ENCODE assay signal across 12 mouse cellular contexts in the genomic region with DNA sequence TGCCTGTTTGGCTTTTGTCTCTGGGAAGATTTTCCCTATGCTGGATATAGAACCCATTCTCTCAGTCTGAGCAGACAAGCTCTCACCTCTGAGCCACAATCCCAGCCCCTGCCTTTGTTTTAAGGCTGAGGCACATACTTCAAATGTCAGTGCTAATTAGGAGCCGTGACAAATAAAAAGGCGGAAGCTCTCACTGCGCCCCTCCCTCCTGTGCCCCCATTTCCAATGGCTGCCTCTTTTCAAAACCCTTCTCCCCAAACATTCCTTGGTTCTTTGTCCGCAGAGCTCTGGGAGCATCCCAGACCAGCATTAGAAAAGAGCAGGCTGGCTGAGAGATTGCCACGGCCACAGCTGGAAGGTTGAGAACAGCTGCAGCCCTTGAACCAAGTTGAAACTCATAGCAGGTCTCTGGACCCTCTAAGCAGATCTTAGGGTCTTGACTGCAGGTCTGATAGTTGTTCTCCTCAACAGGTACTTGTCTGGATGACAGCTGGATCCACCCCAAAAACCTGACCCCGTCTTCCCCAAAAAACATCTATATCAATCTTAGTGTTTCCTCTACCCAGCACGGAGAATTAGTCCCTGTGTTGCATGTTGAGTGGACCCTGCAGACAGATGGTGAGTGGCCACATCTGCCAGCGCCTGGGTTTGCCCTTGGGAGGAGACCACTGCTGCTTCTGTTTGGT. TPM values are rescaled to one million over a fixed set of nuclear protein-coding genes. Genes with fewer than 3 reads are reported as not detected.
DNase-seq lines count a peak whose midpoint lies in the region; ATAC-seq and TF ChIP-seq lines count a peak whose summit lies in the region.
"Had no signal": no experiment of that assay in that cellular context is flagged by ENCODE, and none has a peak within 500 bp of the region (broad histone marks: within the 10 kb centered on the region; RNA-seq: fewer than 3 reads in every experiment).

No protein-coding gene starts in this region.

- WGBS in heart, embryonic 11.5 days (ENCODE audit: insufficient replicate concordance), result 43% methylated on average over 8 of the region's 8 CpGs
- 71% methylated on average over 8 of the region's 8 CpGs for WGBS in heart, adult 2 months
- 19% methylated on average over 8 of the region's 8 CpGs for WGBS in forebrain, embryonic 11.5 days
- WGBS in macrophage (ENCODE audit: missing documents), result 49% methylated on average over 8 of the region's 8 CpGs

- no peak overlapping the region for H3K4me3 ChIP-seq in heart, embryonic 11.5 days (ENCODE audit: low read depth, low read length)
- no peak overlapping the region for H3K4me3 ChIP-seq in heart, adult 2 months
- H3K4me3 ChIP-seq in forebrain, embryonic 11.5 days (ENCODE audit: low read depth, low read length), result no peak overlapping the region
- H3K4me3 ChIP-seq in macrophage (ENCODE audit: inconsistent target), result no peak overlapping the region
- H3K4me3 ChIP-seq: erythroblast, embryonic 14.5 days had no signal

- no peak overlapping the region for H3K9ac ChIP-seq in heart, embryonic 11.5 days (ENCODE audit: low read depth, low read length)
- H3K9ac ChIP-seq in heart, adult 2 months (ENCODE audit: low read depth, low read length), result no peak overlapping the region
- H3K9ac ChIP-seq in forebrain, embryonic 11.5 days (ENCODE audit: low read length), result peak overlapping the region; percentile 12; the same call in 1 of the 2 replicates

- H3K79me2 ChIP-seq in heart, adult 2 months (replicated peaks; ENCODE audit: control insufficient read depth, insufficient read depth, low read length), result no peaks in the 10 kb centered on the region
- peaks cover 61% of the 10 kb centered on the region for H3K79me2 ChIP-seq in macrophage (ENCODE audit: inconsistent target)

- peaks cover 29% of the 10 kb centered on the region for H3K4me1 ChIP-seq in heart, embryonic 11.5 days (ENCODE audit: control insufficient read depth, insufficient read depth, low read length)
- H3K4me1 ChIP-seq in heart, adult 2 months (ENCODE audit: control insufficient read depth, insufficient read depth, low read length), result peaks cover 11% of the 10 kb centered on the region
- H3K4me1 ChIP-seq in forebrain, embryonic 11.5 days (replicated peaks; ENCODE audit: control insufficient read depth, insufficient read depth, low read length), result peaks cover 17% of the 10 kb centered on the region

- no peaks in the 10 kb centered on the region for H3K9me3 ChIP-seq in heart, embryonic 11.5 days (replicated peaks; ENCODE audit: control insufficient read depth, low read length)
- H3K9me3 ChIP-seq in forebrain, embryonic 11.5 days (ENCODE audit: control insufficient read depth, low read length), result no peaks in the 10 kb centered on the region

- no peak for TF ChIP-seq EP300 in heart, adult 2 months (IDR thresholded peaks at IDR 0.05; ENCODE audit: insufficient read depth, low read depth, low read length)

- H3K36me3 ChIP-seq in heart, embryonic 11.5 days (ENCODE audit: control insufficient read depth, insufficient read depth, low read length), result no peaks in the 10 kb centered on the region
- H3K36me3 ChIP-seq in heart, adult 2 months (ENCODE audit: control insufficient read depth, insufficient read depth, low read length), result no peaks in the 10 kb centered on the region
- H3K36me3 ChIP-seq in forebrain, embryonic 11.5 days (ENCODE audit: control insufficient read depth, insufficient read depth, low read length), result no peaks in the 10 kb centered on the region
- H3K36me3 ChIP-seq in macrophage (ENCODE audit: inconsistent target), result peaks cover 23% of the 10 kb centered on the region

- no peaks in the 10 kb centered on the region for H3K27me3 ChIP-seq in heart, embryonic 11.5 days (ENCODE audit: control insufficient read depth, insufficient read depth, low read length)
- H3K27me3 ChIP-seq in heart, adult 2 months (ENCODE audit: control insufficient read depth, insufficient read depth, low read length), result no peaks in the 10 kb centered on the region
- H3K27me3 ChIP-seq in forebrain, embryonic 11.5 days (ENCODE audit: control insufficient read depth, insufficient read depth, low read length), result no peaks in the 10 kb centered on the region
- H3K27me3 ChIP-seq: Patski had no signal

- no peak for TF ChIP-seq CTCF in heart, adult 2 months (IDR thresholded peaks at IDR 0.05)

- H3K27ac ChIP-seq in heart, embryonic 11.5 days (ENCODE audit: low read depth, low read length), result peak overlapping the region; percentile 32
- no peak overlapping the region for H3K27ac ChIP-seq in heart, adult 2 months
- peak overlapping the region; percentile 68 for H3K27ac ChIP-seq in forebrain, embryonic 11.5 days (ENCODE audit: low read depth, low read length)
- H3K27ac ChIP-seq in macrophage, result peak overlapping the region; percentile 65
- H3K27ac ChIP-seq: kidney, postnatal 0 days had no signal

- no peak overlapping the region for H3K4me2 ChIP-seq in heart, embryonic 11.5 days
- H3K4me2 ChIP-seq in forebrain, embryonic 11.5 days (ENCODE audit: low read depth, low read length, severe bottlenecking), result peak overlapping the region; percentile 28; the same call in 1 of the 2 replicates

- intact Hi-C loops in heart, adult 2 months (cut with DNase I), result no loop called here

- no peak for DNase-seq in heart, adult 2 months
- peak; percentile 87 for DNase-seq in Muller cell, postnatal 12 days (ENCODE audit: inconsistent ontology term)
- DNase-seq in forebrain, embryonic 11.5 days (ENCODE audit: low spot score), result no peak
- DNase-seq in ovary, adult 18-20 months (ENCODE audit: low spot score), result no peak
- DNase-seq in adrenal gland, adult 18-20 months (ENCODE audit: low spot score in 2 of 2), result no peak
- DNase-seq in natural killer cell, adult 2 months (ENCODE audit: low spot score in 2 of 2), result no peak
- DNase-seq: right cerebral cortex, postnatal 25 days had no signal

- no peak for ATAC-seq in heart, embryonic 11.5 days (replicated peaks; ENCODE audit: insufficient number of reproducible peaks, low FRiP score, low TSS enrichment)
- ATAC-seq in forebrain, embryonic 11.5 days (replicated peaks; ENCODE audit: low FRiP score), result peak; percentile 66
- ATAC-seq: Patski had no signal

- TF ChIP-seq POLR2A in heart, adult 2 months (IDR thresholded peaks at IDR 0.05; ENCODE audit: insufficient read depth, low read depth, low read length), result no peak

RNA-seq across cellular contexts. Expression of gene Il17ra, which starts 9.6 kb away (rescaled TPM):
- 1.9 and 4.2 TPM in 2 replicates for polyA plus RNA-seq in heart, embryonic 11.5 days (2014; fragmentation: Nextera tagmentation; extraction: Ambion mirVana)
- 1 to 10 TPM; 2.1 to 2.4 TPM for total RNA-seq in heart, adult 2 months (2021)
- polyA plus RNA-seq in heart, adult 2 months (2012; rRNA removed), result 5.4 and 5.9 TPM in 2 replicates
- 2.6 and 3.6 TPM in 2 replicates for polyA plus RNA-seq in forebrain, embryonic 11.5 days (2014; fragmentation: Nextera tagmentation; extraction: Ambion mirVana)
- total RNA-seq in macrophage (2018; cell fraction: chromatin; rRNA removed), result 100 to 1,000 TPM in 9 of 26 experiments, 10 to 100 TPM in 17; 16.1 to 338 (median 55.1) TPM
- total RNA-seq in macrophage (2018; cell fraction: cytosol; rRNA removed), result 100 to 1,000 TPM in 2 of 26 experiments, 10 to 100 TPM in 22, 1 to 10 TPM in 2; 6.7 to 150 (median 15.3) TPM
- total RNA-seq in macrophage (2018; cell fraction: nucleus; rRNA removed), result 100 to 1,000 TPM in 9 of 26 experiments, 10 to 100 TPM in 17; 22.5 to 279 (median 75.0) TPM
- polyA plus RNA-seq in macrophage (2018), result 11.0 to 16.8 TPM (median 11.8 TPM) in 3 replicates
- total RNA-seq in adrenal gland, adult 18-20 months (2021), result 10 to 100 TPM in 1 of 2 experiments, 1 to 10 TPM in 1; 8.5 to 10.3 TPM

RNA-seq across cellular contexts. Expression of gene Tmem121b, which starts 21.0 kb away (rescaled TPM):
- polyA plus RNA-seq in heart, embryonic 11.5 days (2014; fragmentation: Nextera tagmentation; extraction: Ambion mirVana), result 0.04 and 0.09 TPM in 2 replicates
- not detected for total RNA-seq in heart, adult 2 months (2021)
- not detected in 2 replicates for polyA plus RNA-seq in heart, adult 2 months (2012; rRNA removed)
- polyA plus RNA-seq in forebrain, embryonic 11.5 days (2014; fragmentation: Nextera tagmentation; extraction: Ambion mirVana), result 1.1 and 1.4 TPM in 2 replicates
- total RNA-seq in macrophage (2018; cell fraction: chromatin; rRNA removed), result under 1 TPM in 2 of 26 experiments, not detected in 24; 0.16 to 0.17 TPM
- under 1 TPM in 8 of 26 experiments, not detected in 18; 0.03 to 0.05 (median 0.05) TPM for total RNA-seq in macrophage (2018; cell fraction: cytosol; rRNA removed)
- under 1 TPM in 7 of 26 experiments, not detected in 19; 0.06 to 0.34 (median 0.16) TPM for total RNA-seq in macrophage (2018; cell fraction: nucleus; rRNA removed)
- not detected in 3 replicates for polyA plus RNA-seq in macrophage (2018)
- under 1 TPM in 1 of 2 experiments, not detected in 1; 0.10 TPM for total RNA-seq in adrenal gland, adult 18-20 months (2021)
- polyA plus RNA-seq: erythroblast, embryonic 14.5 days had no signal

RNA-seq across cellular contexts. Expression of gene Hdhd5, which starts 58.5 kb away (rescaled TPM):
- 13.2 and 17.5 TPM in 2 replicates for polyA plus RNA-seq in heart, embryonic 11.5 days (2014; fragmentation: Nextera tagmentation; extraction: Ambion mirVana)
- 10 to 100 TPM; 17.1 to 18.4 TPM for total RNA-seq in heart, adult 2 months (2021)
- polyA plus RNA-seq in heart, adult 2 months (2012; rRNA removed), result 29.9 and 38.7 TPM in 2 replicates
- polyA plus RNA-seq in forebrain, embryonic 11.5 days (2014; fragmentation: Nextera tagmentation; extraction: Ambion mirVana), result 15.2 and 18.2 TPM in 2 replicates
- total RNA-seq in macrophage (2018; cell fraction: chromatin; rRNA removed), result 10 to 100 TPM; 14.5 to 56.9 (median 34.4) TPM
- total RNA-seq in macrophage (2018; cell fraction: cytosol; rRNA removed), result 1 to 10 TPM; 1.8 to 7.5 (median 4.6) TPM
- total RNA-seq in macrophage (2018; cell fraction: nucleus; rRNA removed), result 10 to 100 TPM in 20 of 26 experiments, 1 to 10 TPM in 6; 6.4 to 42.7 (median 19.5) TPM
- 4.1 to 8.2 TPM (median 7.3 TPM) in 3 replicates for polyA plus RNA-seq in macrophage (2018)
- 10 to 100 TPM; 24.3 to 33.6 TPM for total RNA-seq in adrenal gland, adult 18-20 months (2021)
